Mouse (Mus musculus) hindbrain, embryonic 11.5 days (tissue): Measurements from ENCODE around the gene Afmid. TPM values are rescaled to one million over a fixed set of nuclear protein-coding genes. Genes with fewer than 3 reads are reported as not detected.

Experiments
- ATAC-seq: fragments of 200-750 bp; cut with Nextera tagmentation; 2 replicates; pipeline ENCODE4 v1.8.0; 2017; ENCODE audit warnings: mild to moderate bottlenecking, moderate TSS enrichment, moderate library complexity; ENCODE audit not compliant: low FRiP score
- DNase-seq: peaks from one replicate; pipeline ENCODE4 v3.0.0-alpha.2; 2015; ENCODE audit warnings: low spot score
- H3K27ac ChIP-seq: fragments of 300-500 bp; sonication (generic); 2 replicates; pipeline ENCODE4 v1.5.1; 2014; ENCODE audit warnings: mild to moderate bottlenecking, low read depth, low read length
- H3K27me3 ChIP-seq: fragments of 300-500 bp; sonication (generic); 2 replicates; pipeline ENCODE4 v1.6.1; 2014; ENCODE audit warnings: mild to moderate bottlenecking, low read length, moderate library complexity, mixed read lengths; ENCODE audit not compliant: control insufficient read depth, insufficient read depth
- H3K36me3 ChIP-seq: fragments of 300-500 bp; sonication (generic); 2 replicates; pipeline ENCODE4 v1.6.1; 2014; ENCODE audit warnings: mild to moderate bottlenecking, low read length, moderate library complexity, mixed read lengths; ENCODE audit not compliant: control insufficient read depth, insufficient read depth
- H3K4me1 ChIP-seq: fragments of 300-500 bp; sonication (generic); replicated peaks from 2 replicates; pipeline ENCODE4 v1.6.1; 2014; ENCODE audit warnings: low read length, mixed read lengths; ENCODE audit not compliant: control insufficient read depth, insufficient read depth
- H3K4me2 ChIP-seq: fragments of 300-500 bp; sonication (generic); replicated peaks from 2 replicates; pipeline ENCODE4 v1.6.1; 2014; ENCODE audit warnings: mild to moderate bottlenecking, low read depth, low read length
- H3K4me3 ChIP-seq: fragments of 300-500 bp; sonication (generic); 2 replicates; pipeline ENCODE4 v1.5.1; 2014; ENCODE audit warnings: low read depth, low read length
- H3K9ac ChIP-seq: fragments of 300-500 bp; sonication (generic); 2 replicates; pipeline ENCODE4 v1.6.1; 2014; ENCODE audit warnings: low read depth, low read length
- H3K9me3 ChIP-seq: fragments of 300-500 bp; sonication (generic); 2 replicates; pipeline ENCODE4 v1.6.1; 2016; ENCODE audit warnings: low read length; ENCODE audit not compliant: control insufficient read depth
- WGBS: fragments of 180-500 bp; shearing (Covaris S2); extraction: QIAGEN DNeasy Blood & Tissue Kit; methylation state at CpG from one replicate; pipeline ENCODE4 v1.1.7; 2014; 5-methylcytosine and 5-hydroxymethylcytosine counted together
- polyA plus RNA-seq: library from polyadenylated mRNA; unstranded; fragments of >200 nt; fragmentation: Nextera tagmentation; extraction: Ambion mirVana; gene quantifications from 2 replicates; pipeline ENCODE4 v1.2.1, GENCODE M21; 2014

The Afmid gene
- polyA plus RNA-seq, 1 experiment from 2014 or later = 3.5 TPM

DNA sequence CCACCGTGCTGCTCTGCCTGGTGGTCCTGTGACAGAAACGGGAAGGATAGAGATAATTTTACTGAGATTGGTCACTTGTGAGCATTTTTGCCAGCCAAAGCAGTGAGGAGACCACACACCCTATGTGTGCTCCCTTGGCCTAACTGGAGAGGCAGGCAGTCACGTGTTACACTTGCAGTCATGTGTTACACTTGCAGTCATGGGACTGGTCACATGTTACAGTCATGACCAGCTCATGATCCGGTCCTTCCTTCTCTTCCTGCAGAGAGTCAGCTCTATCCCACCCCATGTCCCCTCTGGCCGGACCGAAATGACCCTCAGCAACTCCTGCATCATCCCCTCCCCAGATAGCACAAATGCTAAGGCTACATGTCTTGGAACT is 55.2 kb downstream of the Afmid start:
- ATAC-seq = no peak
- Histone ChIP-seq H3K27ac (no peak overlapping the region), H3K4me2 (no peak overlapping the region), H3K4me3 (no peak overlapping the region), H3K9me3 (no peaks in the 10 kb centered on the region), H3K9ac (no peak overlapping the region), H3K27me3 (no peaks in the 10 kb centered on the region), H3K4me1 (peaks cover 9% of the 10 kb centered on the region), H3K36me3 (no peaks in the 10 kb centered on the region)
- WGBS = 87% methylated on average over 6 of the region's 6 CpGs
- no peak for DNase-seq

DNA sequence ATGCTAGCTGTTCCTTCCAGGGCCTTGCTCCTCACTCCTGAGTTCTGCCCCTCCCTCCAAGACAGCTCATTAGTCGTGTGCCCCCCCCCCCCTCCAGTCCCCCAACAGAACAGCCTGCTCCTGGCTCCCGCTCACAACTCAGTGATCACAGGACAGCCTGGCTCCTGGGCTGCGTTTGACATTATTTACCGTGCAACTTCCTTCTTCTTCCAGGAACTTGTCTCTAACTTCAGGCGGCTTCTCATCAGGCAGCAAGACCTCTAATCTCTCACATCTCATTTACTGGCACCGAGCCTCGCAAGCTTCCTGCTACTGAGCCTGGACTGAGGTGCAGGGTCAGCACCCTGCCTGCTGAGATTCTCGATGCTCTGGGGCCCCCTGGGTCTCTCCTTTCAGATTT is 56.1 kb downstream of the Afmid start:
- no peaks in the 10 kb centered on the region for H3K36me3 ChIP-seq
- H3K27ac ChIP-seq = no peak overlapping the region
- H3K9ac ChIP-seq = no peak overlapping the region
- ATAC-seq (no peak), DNase-seq (no peak)
- WGBS = 21% methylated on average over 8 of the region's 8 CpGs
- H3K9me3 ChIP-seq = no peaks in the 10 kb centered on the region
- peaks cover 9% of the 10 kb centered on the region for H3K4me1 ChIP-seq
- H3K4me2 ChIP-seq = no peak overlapping the region
- H3K27me3 ChIP-seq = no peaks in the 10 kb centered on the region
- H3K4me3 ChIP-seq = no peak overlapping the region

DNA sequence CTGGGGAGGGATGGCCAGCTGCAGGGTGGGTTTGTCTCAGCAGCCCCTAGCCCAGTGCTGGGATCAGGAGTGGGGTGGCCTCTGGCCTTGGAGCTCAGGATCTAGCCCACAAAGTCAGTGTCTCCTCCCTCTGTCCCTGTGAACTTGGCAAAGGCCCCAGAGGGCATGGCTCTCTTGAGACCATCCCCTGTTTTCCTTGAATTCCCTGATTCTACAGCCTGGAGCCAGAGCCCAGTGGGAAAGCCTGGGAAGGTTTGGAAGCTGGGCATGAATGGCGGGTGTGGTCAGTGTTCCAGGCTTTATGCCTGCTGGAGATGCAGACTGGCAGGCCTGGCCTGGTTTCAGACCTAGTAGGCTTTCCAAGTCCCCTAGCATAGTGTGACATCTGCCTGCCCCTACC is 56.5 kb downstream of the Afmid start:
- Histone ChIP-seq H3K4me3 (no peak overlapping the region), H3K4me1 (peaks cover 9% of the 10 kb centered on the region), H3K9ac (no peak overlapping the region), H3K27ac (no peak overlapping the region), H3K4me2 (no peak overlapping the region), H3K9me3 (no peaks in the 10 kb centered on the region), H3K27me3 (no peaks in the 10 kb centered on the region), H3K36me3 (no peaks in the 10 kb centered on the region)
- DNase-seq (no peak), ATAC-seq (no peak)
- 88% methylated on average over 1 of the region's 1 CpGs for WGBS

DNA sequence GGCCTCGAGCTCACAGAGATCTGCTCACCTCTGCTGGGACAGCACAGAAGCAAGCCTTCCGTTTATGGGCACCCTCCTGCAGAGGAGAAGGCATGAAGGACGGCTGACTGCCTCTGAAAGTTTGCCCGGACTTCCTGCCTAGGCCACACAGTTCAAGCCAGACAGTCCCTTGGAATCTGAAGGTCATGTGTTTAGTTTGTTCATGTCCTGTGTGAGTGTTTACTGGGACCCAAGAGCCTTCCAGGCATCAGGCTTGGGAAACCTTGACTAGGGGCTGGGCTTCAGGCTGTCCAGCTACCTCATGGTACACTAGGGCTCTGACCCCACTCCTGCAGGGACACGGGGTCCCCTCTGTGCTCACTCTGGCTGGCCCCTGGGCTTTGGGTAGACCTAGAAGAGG is 60.3 kb downstream of the Afmid start:
- Histone ChIP-seq H3K4me2 (no peak overlapping the region), H3K27me3 (peaks cover 9% of the 10 kb centered on the region), H3K4me1 (peaks cover 28% of the 10 kb centered on the region), H3K36me3 (no peaks in the 10 kb centered on the region), H3K4me3 (no peak overlapping the region), H3K27ac (no peak overlapping the region), H3K9ac (no peak overlapping the region), H3K9me3 (no peaks in the 10 kb centered on the region)
- ATAC-seq = no peak
- WGBS = 57% methylated on average over 5 of the region's 5 CpGs
- DNase-seq = no peak

DNA sequence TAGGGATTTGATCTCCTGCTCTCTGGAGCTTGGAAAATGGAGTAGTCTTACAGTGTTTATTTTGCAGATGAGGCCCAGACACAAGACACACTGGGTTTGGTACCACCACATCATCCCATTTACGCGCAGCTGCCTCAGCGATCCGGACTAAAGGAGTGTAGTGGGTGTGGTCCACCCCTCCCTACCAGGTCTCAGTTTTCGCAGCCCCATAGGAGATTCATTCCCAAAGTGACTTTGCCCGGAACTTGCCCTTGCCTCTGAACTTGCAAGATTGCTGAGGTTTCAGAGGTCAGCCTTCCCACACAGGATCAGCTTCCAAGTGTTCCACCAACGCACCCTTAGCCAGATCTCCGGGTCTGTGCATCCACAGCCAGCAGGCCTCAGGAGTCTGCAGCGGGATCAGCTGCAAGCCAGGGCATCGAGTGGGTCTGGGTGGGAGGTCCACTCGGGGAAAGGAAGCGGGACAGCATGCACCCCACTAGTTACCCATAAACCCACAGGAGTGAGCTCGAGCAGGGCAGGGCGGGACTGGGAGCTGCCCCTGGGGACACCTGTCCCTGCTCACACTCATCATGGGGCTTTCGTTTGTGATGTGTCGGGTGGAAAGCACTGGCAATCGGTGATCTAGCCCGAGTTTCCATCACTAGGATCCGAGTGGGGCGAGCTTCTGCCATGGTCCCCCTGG is 62.6 kb downstream of the Afmid start:
- peak overlapping the region; percentile 45 for H3K4me2 ChIP-seq
- peaks cover 28% of the 10 kb centered on the region for H3K4me1 ChIP-seq
- 9% methylated on average over 20 of the region's 20 CpGs for WGBS
- DNase-seq = no peak
- peak overlapping the region; percentile 37; the same call in 1 of the 2 replicates for H3K9ac ChIP-seq
- 0 out of 2 replicates have a peak, but pooled peaks have one; percentile 20 for ATAC-seq
- H3K4me3 ChIP-seq = 0 out of 2 replicates have a peak overlapping the region, but pooled peaks have one; percentile 6
- H3K27ac ChIP-seq = peak overlapping the region; percentile 54; the same call in 1 of the 2 replicates
- H3K36me3 ChIP-seq = no peaks in the 10 kb centered on the region
- H3K9me3 ChIP-seq = no peaks in the 10 kb centered on the region
- H3K27me3 ChIP-seq = peaks cover 17% of the 10 kb centered on the region

DNA sequence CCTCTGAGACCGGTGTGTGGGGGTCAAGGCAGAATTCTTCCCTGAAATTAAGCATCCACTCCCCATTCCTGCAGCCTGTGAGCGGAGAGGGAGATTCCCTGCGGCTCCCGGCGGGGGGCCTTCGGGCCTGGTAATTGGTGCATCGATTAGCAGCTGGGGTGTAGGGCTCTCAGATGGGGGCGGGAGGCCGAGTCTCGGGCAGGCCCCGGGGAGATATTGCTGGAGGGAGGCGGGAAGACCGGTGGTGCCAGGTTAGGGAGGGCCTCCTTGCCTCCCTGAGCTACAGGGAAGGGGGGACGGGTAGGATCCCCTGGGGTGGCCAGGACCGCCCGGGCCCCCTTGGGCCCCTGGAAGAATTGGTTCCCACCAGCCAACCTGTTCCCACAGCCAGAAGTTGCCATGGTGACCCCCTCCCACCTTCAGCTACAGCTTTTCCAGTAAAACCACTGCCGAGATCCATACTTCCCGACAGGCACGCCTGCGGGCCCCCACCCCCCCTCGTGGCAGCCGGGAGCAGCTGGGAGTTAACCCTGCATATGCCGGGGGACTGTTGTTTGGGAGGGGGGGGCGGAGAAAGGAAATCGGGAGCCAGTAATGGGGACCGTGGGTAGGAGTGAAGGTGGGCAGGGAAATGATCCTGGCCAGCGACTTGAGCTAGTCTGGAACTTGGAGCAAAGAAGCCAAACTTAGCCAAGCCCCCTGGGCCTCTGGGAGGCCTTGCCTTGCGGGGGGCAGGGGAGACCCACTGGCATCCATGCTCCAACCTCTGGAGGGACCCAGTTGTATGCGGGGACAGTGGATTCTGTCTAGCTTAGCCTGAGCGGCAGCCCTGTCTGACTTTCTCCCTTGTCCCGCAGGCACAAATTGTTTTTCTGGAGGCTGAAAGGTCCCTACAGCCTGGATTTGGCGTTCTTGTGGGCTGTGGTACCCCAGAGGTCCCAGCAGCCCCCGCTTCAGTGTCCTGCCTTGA is 63.4 kb downstream of the Afmid start:
- Histone ChIP-seq H3K4me3 (0 out of 2 replicates have a peak overlapping the region, but pooled peaks have one; percentile 10), H3K27ac (peak overlapping the region; percentile 68)
- ATAC-seq = peak; percentile 58

More for the DNA sequence above, 63.4 kb downstream of the Afmid start:
- Histone ChIP-seq H3K4me1 (peaks cover 28% of the 10 kb centered on the region), H3K9ac (peak overlapping the region; percentile 37), H3K9me3 (no peaks in the 10 kb centered on the region), H3K27me3 (peaks cover 17% of the 10 kb centered on the region), H3K4me2 (peak overlapping the region; percentile 45), H3K36me3 (no peaks in the 10 kb centered on the region)
- peak; percentile 68 for DNase-seq
- under 1% methylated on average over 33 of the region's 33 CpGs for WGBS

Other genes with a start within 250 kb of the Afmid start
- 17.0 and 20.6 TPM in 2 replicates for gene Tnrc6c, start 171.6 kb upstream of the Afmid start, polyA plus RNA-seq
- 0.86 and 0.93 TPM in 2 replicates for gene Tmc8, start 43.8 kb upstream of the Afmid start, polyA plus RNA-seq
- 8.1 and 9.5 TPM in 2 replicates for gene Tmc6, start 43.7 kb upstream of the Afmid start, polyA plus RNA-seq
- gene 6030468B19Rik, start 28.3 kb upstream of the Afmid start, polyA plus RNA-seq = 1.5 TPM in 1 of 2 replicates, not detected in the other
- 0.83 and 1.2 TPM in 2 replicates for gene Gm20708, start 16.3 kb upstream of the Afmid start, polyA plus RNA-seq
- 28.0 and 33.7 TPM in 2 replicates for gene Syngr2, start 16.3 kb upstream of the Afmid start, polyA plus RNA-seq
- 73.3 and 84.3 TPM in 2 replicates for gene Tk1, start 168 bp downstream of the Afmid start, polyA plus RNA-seq
- 296 and 301 TPM in 2 replicates for gene Birc5, start 23.3 kb downstream of the Afmid start, polyA plus RNA-seq
- not detected in 2 replicates for gene Tmem235, start 34.8 kb downstream of the Afmid start, polyA plus RNA-seq
- gene Tha1, start 47.6 kb downstream of the Afmid start, polyA plus RNA-seq = 1.4 and 1.7 TPM in 2 replicates
- 3.4 and 5.6 TPM in 2 replicates for gene Socs3, start 144.1 kb downstream of the Afmid start, polyA plus RNA-seq
- 38.6 and 39.1 TPM in 2 replicates for gene Pgs1, start 160.4 kb downstream of the Afmid start, polyA plus RNA-seq